In the genomic region with DNA sequence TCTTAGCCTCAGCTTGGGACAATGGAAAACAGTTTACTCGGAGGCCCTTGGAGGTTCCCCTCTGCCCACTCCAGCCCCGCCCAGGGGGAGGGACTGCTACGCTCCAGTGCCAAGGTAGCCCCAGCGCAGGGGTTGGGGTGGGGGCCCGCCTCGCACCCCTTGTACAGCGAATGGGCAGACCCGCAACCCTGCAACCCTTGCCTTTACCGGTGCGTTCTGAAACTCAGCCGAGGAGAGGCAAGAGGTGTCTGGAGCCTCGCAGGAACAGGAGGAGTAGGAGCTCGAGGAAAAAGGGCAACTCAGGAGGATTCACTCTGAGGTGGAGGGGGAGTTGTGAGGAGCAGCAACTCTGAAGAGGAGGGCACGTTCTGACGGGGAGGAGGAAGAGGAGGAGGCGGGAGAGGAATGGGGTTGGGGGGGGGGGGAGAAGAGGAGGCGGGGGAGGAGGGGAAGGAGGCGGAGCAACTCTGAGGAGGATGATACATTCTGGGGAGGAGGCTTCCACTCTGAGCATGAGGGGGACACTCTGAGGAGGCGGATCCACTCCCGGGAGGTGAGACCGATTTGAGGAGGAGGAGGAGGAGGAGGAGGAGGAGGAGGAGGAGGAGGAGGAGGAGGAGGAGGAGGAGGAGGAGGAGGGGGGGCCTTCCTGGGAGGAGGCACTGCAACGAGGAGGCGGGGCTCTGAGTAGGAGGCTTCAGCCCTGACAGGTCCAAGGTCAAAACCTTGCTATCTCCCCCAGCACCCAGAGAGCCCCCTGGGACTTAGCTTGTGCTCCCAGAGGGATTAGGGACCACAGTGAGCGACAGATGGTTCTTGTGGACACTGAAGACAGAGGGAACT, we compare ENCODE assay signal across 8 mouse cellular contexts. TPM values are rescaled to one million over a fixed set of nuclear protein-coding genes. Genes with fewer than 3 reads are reported as not detected.
A peak's percentile ranks its signal among the peaks of the same experiment; 100 is the strongest.
DNase-seq lines count a peak whose midpoint lies in the region; ATAC-seq and TF ChIP-seq lines count a peak whose summit lies in the region.

TSS of gene Cyp2d22 (minus strand) at position 390 of the 843 bp plus-strand sequence.

- 4% methylated on average over 17 of the region's 24 CpGs for WGBS in spleen, adult 2 months
- 6% methylated on average over 19 of the region's 24 CpGs for WGBS in heart, adult 2 months
- WGBS in liver, embryonic 12.5 days (ENCODE audit: insufficient replicate concordance) = 2% methylated on average over 22 of the region's 24 CpGs

- no peak for TF ChIP-seq CTCF in spleen, adult 2 months (IDR thresholded peaks at IDR 0.05; ENCODE audit: extremely low read depth, insufficient read depth, insufficient read length, insufficient replicate concordance)
- TF ChIP-seq CTCF in heart, adult 2 months (IDR thresholded peaks at IDR 0.05) = no peak

- ATAC-seq in liver, embryonic 12.5 days = peak; percentile 73

- no peak for TF ChIP-seq EP300 in heart, adult 2 months (IDR thresholded peaks at IDR 0.05; ENCODE audit: insufficient read depth, low read depth, low read length)

- no peaks in the 10 kb centered on the region for H3K27me3 ChIP-seq in spleen, adult 2 months (ENCODE audit: control insufficient read depth, insufficient read depth, low read length)
- H3K27me3 ChIP-seq in heart, adult 2 months (ENCODE audit: control insufficient read depth, insufficient read depth, low read length) = no peaks in the 10 kb centered on the region
- H3K27me3 ChIP-seq in liver, embryonic 12.5 days (replicated peaks) = peaks cover 7% of the 10 kb centered on the region; the same call in 1 of the 2 replicates

- H3K4me2 ChIP-seq in liver, embryonic 12.5 days = peak within 1 kb of the TSS; percentile 75

- H3K4me1 ChIP-seq in spleen, adult 2 months (ENCODE audit: control insufficient read depth, insufficient read depth, insufficient read length) = 0 out of 2 replicates have a peak, but pooled peaks cover 3% of the 10 kb centered on the region
- peaks cover 20% of the 10 kb centered on the region for H3K4me1 ChIP-seq in heart, adult 2 months (ENCODE audit: control insufficient read depth, insufficient read depth, low read length)
- H3K4me1 ChIP-seq in liver, embryonic 12.5 days = peaks cover 23% of the 10 kb centered on the region; the same call in 1 of the 2 replicates

- H3K36me3 ChIP-seq in spleen, adult 2 months (ENCODE audit: control insufficient read depth, insufficient read depth, low read length) = no peaks in the 10 kb centered on the region
- H3K36me3 ChIP-seq in heart, adult 2 months (ENCODE audit: control insufficient read depth, insufficient read depth, low read length) = peaks cover 3% of the 10 kb centered on the region
- H3K36me3 ChIP-seq in liver, embryonic 12.5 days = no peaks in the 10 kb centered on the region

- H3K9ac ChIP-seq in heart, adult 2 months (ENCODE audit: low read depth, low read length) = peak within 1 kb of the TSS; percentile 94
- H3K9ac ChIP-seq in liver, embryonic 12.5 days = peak within 1 kb of the TSS; percentile 62

- peak within 1 kb of the TSS; percentile 80 for H3K27ac ChIP-seq in spleen, adult 2 months (ENCODE audit: insufficient read depth, low read length)
- H3K27ac ChIP-seq in heart, adult 2 months = peak within 1 kb of the TSS; percentile 99
- H3K27ac ChIP-seq in liver, embryonic 12.5 days = peak within 1 kb of the TSS; percentile 76

- peak within 1 kb of the TSS; percentile 73 for H3K4me3 ChIP-seq in spleen, adult 2 months (ENCODE audit: extremely low read depth, insufficient read depth, insufficient read length)
- peak within 1 kb of the TSS; percentile 60 for H3K4me3 ChIP-seq in heart, adult 2 months
- peak within 1 kb of the TSS; percentile 56 for H3K4me3 ChIP-seq in liver, embryonic 12.5 days

- no peaks in the 10 kb centered on the region for H3K79me2 ChIP-seq in heart, adult 2 months (replicated peaks; ENCODE audit: control insufficient read depth, insufficient read depth, low read length)

- intact Hi-C loops in heart, adult 2 months (cut with DNase I) = no loop called here

- H3K9me3 ChIP-seq in liver, embryonic 12.5 days (replicated peaks) = no peaks in the 10 kb centered on the region

- no peak for TF ChIP-seq POLR2A in spleen, adult 2 months (IDR thresholded peaks at IDR 0.05; ENCODE audit: low read depth, low read length)
- TF ChIP-seq POLR2A in heart, adult 2 months (IDR thresholded peaks at IDR 0.05; ENCODE audit: insufficient read depth, low read depth, low read length) = peak; percentile 85

- DNase-seq in spleen, adult 2 months (ENCODE audit: low read depth in 1 of 2, low spot score in 2 of 2) = peak in 1 of 2 experiments; percentile 41
- no peak for DNase-seq in spleen, adult 12 weeks (ENCODE audit: low spot score)
- DNase-seq in embryo, embryonic 10 days (ENCODE audit: low spot score) = peak; percentile 60
- DNase-seq in heart, adult 2 months = peak; percentile 80 to 82
- DNase-seq in kidney, adult 18-20 months = peak; percentile 80
- DNase-seq in naive thymus-derived CD4-positive, alpha-beta T cell, adult 2 months (ENCODE audit: low read depth) = peak; percentile 67
- DNase-seq in thymus, postnatal 10 days (ENCODE audit: low spot score in 2 of 2) = peak; percentile 16 to 19

RNA-seq across cellular contexts. Expression of gene Cyp2d22, which starts in this region (rescaled TPM):
- 11.3 and 12.0 TPM in 2 replicates for polyA plus RNA-seq in spleen, adult 2 months (2012; rRNA removed)
- 10 to 100 TPM; 25.5 to 27.0 TPM for total RNA-seq in heart, adult 2 months (2021)
- 44.0 and 48.4 TPM in 2 replicates for polyA plus RNA-seq in heart, adult 2 months (2012; rRNA removed)
- polyA plus RNA-seq in liver, embryonic 12.5 days (2016; fragmentation: Nextera tagmentation; extraction: Ambion mirVana) = 8.0 and 8.1 TPM in 2 replicates
